Mouse (Mus musculus) left cerebral cortex, postnatal 10 days (tissue): Measurements from ENCODE around the gene Grip2. TPM values are rescaled to one million over a fixed set of nuclear protein-coding genes. Genes with fewer than 3 reads are reported as not detected.

Source experiments
- DNase-seq, 2 experiments: peaks; one replicate each; pipeline ENCODE4 v3.0.0; 2021 to 2022; ENCODE audit warnings: low spot score in 2 of 2, mixed read lengths in 1 of 2; ENCODE audit errors: extremely low spot score in 1 of 2
- intact Hi-C: fragments of 180-260 bp; cut with DNase I; formaldehyde crosslinking; loops from one replicate; pipeline ENCODE4 v1.15.1; 2025
- total RNA-seq, 2 experiments: library from RNA; stranded (reverse); gene quantifications; 2 replicates each; pipeline ENCODE4 v1.2.3; 2021

Grip2 gene
- total RNA-seq, 2 experiments from 2014 or later = 19.2 to 19.7 TPM

DNA sequence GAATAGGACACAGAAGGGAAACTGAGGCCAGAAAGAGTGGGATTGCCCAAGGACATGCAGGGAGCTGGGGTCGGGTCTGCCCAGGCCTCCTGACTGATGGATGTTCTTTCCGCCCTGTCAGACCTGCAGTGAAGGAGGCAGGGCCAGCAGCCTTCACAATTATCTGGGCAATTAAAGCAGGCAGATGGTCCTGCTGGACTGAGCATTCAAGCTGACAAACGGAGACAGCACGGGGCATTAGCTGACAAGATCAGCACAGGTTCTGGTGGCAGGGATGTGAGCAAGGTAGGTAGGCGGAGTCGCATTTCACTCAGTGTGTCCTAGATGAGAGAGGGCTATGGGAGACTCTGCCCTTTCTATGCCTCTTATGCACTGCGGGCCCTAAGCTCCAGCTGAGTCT is 22.9 kb downstream of the Grip2 start:
- DNase-seq = no peak
- intact Hi-C loops = no loop called here

DNA sequence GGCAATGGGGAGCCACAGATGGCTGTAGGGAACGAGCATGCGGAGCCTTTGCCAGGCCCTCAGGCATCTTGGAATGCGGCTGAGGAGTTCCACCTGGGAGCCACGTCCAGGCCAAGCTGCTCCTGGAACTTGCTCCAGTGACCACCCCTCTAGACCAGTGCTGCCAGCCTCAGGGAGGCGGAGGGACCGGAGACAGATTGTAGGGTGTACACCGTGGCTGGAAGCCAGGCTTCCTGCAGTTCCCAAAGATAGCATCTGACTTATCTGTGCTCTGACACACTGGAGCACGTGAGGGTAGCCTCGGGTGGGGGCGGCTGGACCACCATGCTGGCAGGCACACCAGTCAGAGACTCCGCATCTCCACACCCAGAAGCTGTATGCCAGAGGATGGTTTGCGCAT is 28.6 kb downstream of the Grip2 start:
- intact Hi-C loops = no loop called here
- DNase-seq = peak in 1 of 2 experiments; percentile 52

DNA sequence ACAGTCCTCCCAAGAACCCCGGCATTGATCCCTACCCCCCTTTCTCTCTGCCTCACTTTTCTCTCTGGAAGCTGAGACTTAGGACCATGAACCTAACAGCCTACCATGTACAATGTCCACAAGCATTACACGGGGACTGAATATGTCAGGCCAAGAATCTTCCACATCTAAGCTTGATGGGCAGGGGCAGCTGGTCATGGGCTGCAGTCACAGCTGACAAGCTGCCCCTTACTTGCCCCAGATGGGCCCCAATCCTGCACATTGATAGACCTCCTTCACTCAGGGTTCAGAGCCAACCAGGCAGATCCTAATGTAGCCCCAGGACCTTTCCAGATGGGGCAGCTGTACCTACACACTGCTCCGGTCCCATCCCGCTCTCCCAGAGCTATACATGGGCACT is 30.3 kb downstream of the Grip2 start:
- intact Hi-C loops = no loop called here
- DNase-seq = no peak

DNA sequence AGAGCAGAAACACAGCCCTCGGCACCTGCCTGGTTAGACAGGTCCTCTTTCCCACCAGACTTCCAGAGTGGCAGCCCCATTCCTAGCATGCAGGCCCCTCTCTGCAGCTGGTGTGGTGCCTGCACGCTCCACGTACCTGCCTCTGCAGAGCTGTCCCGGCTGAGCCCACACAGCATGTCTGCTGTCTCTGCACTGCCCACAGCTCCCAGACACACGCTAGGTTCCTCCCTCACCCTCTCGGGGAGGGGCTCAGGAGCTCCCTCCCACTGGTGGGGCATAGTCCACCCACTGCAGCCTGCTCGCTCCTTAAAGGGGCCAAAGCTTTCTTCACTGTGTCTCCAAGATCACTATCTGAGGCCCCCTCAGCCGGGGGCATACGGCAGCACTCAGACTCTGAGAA is 31.0 kb downstream of the Grip2 start:
- no peak for DNase-seq
- intact Hi-C loops = no loop called here

DNA sequence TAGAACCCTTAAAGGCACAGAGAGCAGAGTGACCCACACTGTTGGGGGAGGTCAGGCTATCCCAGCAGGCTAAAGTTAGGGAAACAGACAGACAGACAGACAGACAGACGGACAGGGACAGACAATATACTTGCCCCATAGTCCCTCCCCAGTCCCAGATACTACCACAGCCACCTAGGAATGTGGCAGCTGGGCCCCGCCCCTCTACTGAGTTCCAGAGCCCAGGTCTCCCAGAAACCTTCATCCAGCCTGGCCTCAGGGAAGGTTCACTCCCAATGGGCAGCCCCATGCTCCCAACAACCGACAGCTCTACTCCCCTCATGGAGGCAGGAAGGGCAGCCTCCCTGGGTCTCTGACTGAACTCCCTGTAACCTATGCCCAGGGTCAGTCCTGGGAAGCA is 31.4 kb downstream of the Grip2 start:
- DNase-seq = no peak
- intact Hi-C loops = no loop called here

DNA sequence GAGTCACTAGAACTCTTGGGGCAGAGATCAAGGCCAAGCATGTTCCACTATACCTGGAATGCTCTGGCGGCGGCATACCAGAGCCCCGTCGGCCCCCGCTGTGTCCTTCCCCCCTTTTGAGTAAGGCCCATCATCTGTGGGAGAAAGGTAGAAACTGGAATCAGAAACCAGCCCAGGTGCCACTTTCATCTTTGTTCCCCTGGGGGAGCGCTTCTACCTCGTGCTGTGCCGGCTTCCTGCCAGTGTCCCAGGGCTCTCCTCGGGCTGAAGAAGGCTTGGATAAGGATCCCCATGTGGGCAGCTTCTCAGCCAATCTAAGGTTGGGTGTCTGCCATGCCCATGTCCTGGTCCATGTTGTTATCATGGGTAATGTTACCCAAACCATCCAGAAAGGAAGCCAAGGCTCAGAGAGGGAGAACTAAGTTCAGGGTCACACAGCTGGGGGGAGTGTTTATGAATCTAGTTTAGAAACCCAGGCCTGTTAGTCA is 38.7 kb downstream of the Grip2 start:
- intact Hi-C loops = no loop called here
- DNase-seq = no peak

DNA sequence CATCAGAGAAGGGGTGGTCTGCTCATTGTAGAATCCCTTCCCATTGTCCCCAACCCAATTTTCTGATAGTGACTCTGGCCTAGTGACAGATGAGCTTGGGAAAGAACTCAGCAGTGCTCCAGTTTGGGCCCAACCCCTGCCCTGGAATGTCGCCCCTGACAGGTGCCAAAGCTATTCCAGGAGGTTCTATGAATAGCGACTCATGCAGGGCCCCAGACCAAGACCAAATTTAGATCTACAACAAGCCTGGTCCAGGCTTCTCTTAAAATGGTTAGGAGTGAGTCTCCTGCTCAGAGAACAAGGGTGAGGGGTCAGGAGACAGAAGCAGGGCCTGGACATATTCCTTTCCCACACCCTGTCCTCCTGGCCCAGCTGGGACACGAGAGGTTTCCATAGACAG is 42.0 kb downstream of the Grip2 start:
- intact Hi-C loops = no loop called here

DNA sequence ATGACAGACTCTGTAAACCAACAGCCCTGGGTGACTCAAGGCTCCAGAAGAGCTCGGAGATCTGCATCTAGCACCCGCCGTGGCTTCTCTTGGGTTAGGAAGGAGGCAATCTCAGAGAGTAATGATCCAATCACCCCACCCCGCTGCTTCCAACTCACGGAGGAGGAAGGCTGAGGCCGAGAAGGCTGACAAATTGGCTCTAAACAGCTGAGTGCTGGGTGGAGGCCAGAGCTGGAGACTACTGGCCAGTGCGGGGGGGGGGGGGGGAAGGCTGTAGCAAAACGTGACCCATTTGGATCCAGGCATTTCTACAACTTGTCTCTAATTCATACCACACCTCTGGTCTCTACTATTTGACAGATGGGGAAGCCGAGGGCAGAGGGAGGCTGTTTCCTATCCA is 47.8 kb downstream of the Grip2 start:
- intact Hi-C loops = loop anchor here (5.0 kb wide), 3 partner anchors 73 to 288 kb away; no protein-coding TSS in a partner anchor
- DNase-seq = no peak

More for the DNA sequence above, 42.0 kb downstream of the Grip2 start:
- no peak for DNase-seq

DNA sequence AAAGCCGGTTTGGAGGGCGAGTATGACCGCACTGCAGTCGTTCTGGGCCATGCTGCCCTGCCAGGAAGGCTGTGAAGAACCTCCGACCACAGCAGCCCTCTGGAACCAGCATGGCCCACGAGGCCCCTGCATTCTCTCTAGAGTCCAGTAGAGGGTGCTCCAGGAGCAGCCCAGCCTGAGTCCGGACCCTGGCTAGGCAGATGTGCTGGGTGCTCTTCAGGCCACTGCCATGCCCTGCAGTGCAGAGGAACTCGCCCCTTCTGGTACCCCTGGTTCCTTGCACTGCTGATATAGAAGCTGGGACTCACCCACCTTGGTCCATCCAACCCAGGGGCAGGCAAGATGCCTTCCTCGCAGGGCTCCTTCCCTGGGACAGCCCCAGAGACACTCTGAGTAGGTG is 50.5 kb downstream of the Grip2 start:
- DNase-seq = no peak
- intact Hi-C loops = loop anchor here (5.0 kb wide), 3 partner anchors 76 to 291 kb away; no protein-coding TSS in a partner anchor

DNA sequence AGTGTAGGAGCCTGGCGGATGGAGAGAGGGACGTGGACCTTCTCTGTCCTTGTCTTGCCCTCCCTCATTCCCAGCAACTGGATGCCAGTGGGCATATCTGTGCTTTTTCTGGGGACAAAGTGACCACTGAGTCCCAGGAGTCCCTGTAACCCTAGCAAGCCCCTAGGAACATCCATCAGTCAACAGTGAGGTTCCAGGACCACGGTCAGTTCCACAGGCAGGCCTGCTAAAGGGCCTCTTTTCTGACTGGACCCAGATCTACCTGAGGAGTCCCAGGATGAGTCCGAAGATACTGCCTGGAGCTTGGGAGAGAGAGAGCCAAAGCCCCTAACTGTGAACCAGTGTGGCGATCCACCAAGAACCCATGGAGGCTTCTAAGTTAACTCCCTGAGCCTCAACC is 53.1 kb downstream of the Grip2 start:
- intact Hi-C loops = no loop called here
- DNase-seq = no peak

DNA sequence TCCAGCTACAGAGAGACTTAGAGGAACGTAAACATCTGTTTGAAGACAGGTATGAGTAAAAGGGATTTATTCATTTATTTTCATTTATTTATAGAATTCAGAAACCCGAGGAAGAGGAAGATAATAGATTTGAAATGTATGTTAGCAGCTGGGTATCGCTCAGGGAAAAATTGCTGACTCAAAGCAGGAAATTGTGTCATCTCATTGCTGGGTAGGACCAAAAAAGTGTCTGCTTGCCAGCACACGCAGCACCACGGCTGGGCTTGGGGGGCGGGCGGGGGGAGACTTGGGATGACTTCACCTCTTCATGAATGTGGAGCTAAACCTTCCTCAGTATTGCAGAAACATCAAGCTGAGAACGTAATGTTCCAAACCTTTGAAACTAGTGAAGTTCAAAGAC is 59.5 kb downstream of the Grip2 start:
- intact Hi-C loops = no loop called here
- no peak for DNase-seq

DNA sequence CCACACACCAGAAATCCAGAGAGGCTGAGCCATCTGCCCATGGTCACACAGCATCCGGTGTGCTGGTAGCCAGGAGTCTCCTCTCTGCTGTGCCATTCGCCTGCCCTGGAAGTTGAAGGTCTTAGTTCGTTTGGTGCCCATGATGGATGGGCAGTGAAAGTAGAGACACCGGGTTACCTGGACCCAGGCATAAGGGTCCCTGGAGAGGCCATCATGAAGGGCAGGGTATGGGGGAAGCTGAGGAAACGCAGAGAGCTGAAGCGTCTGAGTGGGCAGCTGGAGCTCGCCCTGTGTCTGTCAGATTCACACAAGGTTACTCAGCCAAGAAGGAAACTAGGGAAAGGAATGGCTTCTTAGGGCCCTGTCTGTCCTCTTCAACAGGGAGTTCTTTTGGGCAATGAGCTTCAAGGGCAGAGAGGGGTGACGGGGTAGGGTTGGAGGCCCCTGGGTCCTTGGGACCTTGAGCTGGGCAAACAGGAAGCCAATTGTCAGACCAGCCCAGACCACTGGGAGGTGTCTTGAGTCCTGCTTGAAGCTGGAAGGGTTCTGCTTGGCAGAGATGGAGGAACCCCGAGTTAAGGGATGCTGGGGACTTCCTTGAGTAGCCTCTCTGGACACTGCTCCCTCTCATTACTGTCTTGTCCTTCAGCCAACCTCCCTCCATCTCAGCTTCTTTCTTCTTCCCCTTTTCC is 64.9 kb downstream of the Grip2 start:
- no peak for DNase-seq
- intact Hi-C loops = no loop called here

DNA sequence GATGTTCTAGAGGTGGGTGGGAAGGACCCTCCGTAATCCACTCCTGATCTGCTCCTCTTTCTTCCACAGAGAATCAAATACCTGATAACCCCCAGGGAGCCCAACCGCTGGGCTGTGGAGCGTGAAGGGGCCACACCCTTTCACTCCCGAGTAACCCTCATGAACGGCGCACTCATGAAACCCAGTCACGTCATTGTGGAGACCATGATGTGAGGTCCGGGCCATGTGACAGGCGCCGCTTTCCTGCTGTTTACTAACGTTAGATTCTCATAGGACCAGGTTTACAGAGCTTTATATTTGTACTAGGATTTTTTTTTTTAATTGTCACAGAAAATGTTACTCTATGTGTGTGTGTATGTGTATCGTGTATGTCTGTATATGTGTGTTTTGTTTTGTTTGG is 72.2 kb downstream of the Grip2 start:
- intact Hi-C loops = no loop called here
- no peak for DNase-seq

DNA sequence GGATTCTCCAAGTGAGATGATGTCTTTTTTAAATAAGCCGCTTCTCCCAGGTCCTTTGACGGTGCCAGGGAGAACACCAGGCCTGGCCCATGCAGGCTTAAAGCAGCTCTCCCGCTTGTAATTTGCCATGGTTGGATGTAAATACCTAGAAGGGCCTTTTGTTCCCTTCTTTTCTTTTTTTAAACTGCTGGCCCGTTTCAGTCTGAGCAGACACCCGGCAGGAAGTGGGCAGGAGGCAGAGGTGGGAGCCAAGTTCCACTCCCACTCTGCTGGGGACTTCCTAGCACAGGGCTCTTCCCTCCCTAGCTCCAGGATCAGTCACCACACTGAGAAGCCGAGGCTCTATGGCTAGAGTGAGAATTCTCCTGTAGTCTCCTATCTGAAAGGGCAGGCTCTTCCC is 73.0 kb downstream of the Grip2 start:
- intact Hi-C loops = no loop called here
- peak in 1 of 2 experiments; percentile 57 for DNase-seq

DNA sequence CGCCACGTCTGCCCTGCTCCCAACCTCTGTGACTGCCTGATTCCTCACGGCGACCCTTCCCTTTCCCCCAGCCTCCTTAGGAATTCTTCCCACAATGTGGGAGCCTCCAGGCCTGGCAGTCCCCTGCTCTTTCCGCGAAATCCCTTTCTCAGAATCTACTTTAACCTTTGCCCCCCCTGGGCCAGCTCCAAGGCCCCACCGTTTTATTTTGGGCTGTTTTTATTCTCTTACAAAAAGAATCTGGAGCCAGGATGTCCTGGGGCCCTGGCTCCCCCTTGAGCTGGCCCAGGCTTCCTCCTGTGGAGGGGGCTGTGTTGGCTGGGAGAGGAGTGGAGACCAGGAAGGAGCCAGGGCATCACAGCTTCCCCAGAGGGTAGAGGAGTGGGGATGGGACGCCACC is 74.2 kb downstream of the Grip2 start:
- intact Hi-C loops = no loop called here
- peak in 1 of 2 experiments; percentile 61 for DNase-seq

DNA sequence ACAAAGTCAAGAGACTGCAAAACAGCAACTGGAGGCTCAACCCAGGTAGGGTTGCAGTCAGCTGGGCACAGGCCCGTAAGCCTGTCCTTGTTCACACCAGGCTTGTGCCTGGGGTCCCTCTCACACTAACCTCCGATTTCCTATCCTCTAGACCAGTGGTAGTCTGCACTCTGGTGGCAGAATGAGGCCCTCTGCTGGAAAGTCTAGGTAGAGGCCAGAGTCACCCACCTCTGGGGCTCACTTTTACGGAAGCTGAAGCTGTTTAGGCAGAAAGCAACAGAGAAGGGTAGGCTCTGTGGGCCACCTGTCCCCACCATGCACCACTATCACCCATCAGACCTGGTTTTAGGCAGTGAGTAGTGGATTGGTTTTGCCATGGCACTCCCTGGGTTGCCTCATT is 76.1 kb downstream of the Grip2 start:
- intact Hi-C loops = no loop called here
- DNase-seq = no peak

DNA sequence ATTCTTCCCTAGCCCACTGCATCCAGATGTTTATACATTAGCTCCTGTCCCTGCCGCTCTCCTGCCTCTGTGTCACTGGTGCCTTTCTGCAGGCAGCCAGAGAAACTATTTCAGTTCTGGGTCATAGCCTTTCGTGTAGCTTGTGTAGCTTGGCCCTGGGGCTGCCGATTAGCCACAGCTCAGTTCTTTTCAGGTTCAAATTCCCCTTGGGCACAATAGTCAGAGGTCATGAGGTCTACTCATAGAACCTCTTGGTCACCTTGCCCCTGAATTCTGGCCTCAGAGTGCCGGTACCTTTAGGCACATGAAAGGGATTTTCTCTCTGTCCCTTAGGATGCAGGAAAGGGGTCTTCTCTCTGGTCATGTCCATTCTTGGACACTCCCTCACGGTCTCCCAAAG is 80.3 kb downstream of the Grip2 start:
- intact Hi-C loops = no loop called here
- DNase-seq = peak in 1 of 2 experiments; percentile 11

DNA sequence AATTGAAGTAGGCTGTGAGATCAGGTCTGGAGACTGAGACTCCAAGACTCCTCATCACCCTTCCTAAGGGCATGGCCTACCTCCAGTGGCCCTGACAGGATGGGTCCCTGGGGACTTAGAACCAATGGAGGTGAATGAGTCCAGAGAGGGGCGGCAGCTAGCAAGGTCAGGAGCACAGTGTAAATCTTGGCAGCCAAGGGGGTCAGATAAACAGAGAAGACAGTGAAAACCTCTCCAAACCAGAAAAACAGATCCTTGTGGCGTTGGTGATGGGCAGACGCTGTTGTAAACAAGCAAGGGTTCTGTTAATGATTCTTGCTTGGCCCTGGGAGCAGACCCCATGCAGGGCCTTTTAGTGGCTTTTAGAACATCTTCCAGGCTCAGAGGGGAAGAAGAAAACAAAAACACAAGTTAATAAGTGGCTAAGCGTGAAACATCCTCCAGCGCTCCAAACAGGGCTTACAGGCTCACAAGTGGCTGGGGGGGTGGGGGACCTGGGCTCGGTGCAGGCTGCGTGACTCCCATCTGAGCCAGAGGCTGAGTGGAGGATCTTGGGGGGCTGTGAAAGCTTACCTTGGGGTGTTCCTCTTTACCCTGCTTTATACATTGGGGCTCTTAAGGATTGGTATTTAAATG is 81.0 kb downstream of the Grip2 start:
- intact Hi-C loops = no loop called here
- peak in 1 of 2 experiments; percentile 11 for DNase-seq

DNA sequence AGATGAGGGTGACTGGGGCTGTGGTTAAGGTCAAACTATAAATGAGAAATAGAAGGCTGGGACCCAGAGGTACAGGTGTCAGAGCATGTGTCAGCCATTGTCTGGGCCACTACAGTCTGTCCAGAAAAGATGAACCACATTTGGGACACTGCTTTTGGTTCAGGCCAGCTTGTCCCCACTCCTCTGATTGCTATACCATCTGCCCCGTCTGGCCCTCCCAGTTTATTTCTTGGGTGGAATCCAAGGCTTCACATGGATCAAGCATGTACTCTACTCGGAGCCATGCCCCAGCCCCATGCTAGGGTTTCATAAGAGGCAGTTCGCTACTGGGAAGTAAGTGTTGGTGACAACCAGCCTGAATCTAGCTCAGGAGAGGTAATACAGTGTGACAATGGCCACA is 81.8 kb downstream of the Grip2 start:
- intact Hi-C loops = no loop called here
- peak in 1 of 2 experiments; percentile 14 for DNase-seq

DNA sequence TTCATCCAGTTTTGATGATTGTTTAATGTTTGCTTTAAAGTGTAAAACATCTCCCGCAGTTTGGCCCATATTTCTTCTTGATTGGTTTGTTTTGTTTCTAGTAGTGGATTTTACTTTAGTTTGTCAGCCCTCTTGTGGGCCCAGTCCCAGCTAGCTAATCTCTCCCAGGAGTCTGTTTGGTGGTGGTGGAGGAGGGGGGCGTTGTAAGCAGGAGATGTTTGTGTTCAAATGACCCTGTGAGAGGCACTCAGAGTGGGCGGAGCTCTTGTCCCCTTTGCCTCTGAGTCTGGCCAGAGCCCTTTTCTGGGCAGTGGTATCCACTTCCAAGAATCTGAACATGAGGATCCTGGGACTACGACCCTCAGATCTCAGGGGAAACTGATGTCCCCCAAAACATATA is 83.2 kb downstream of the Grip2 start:
- intact Hi-C loops = loop anchor here (5.0 kb wide), 1 partner anchor 217 kb away; no protein-coding TSS in a partner anchor
- DNase-seq = no peak
